Mouse (Mus musculus) midbrain, embryonic 14.5 days (tissue): ENCODE data around the gene Medag. TPM values are rescaled to one million over a fixed set of nuclear protein-coding genes. Genes with fewer than 3 reads are reported as not detected.

Experiments
- ATAC-seq: fragments of 200-750 bp; cut with Nextera tagmentation; 2 replicates; pipeline ENCODE4 v1.8.0; 2017; ENCODE audit warnings: moderate number of reproducible peaks, moderate library complexity; ENCODE audit not compliant: low FRiP score, low TSS enrichment
- DNase-seq: peaks from one replicate; pipeline ENCODE4 v3.0.0-alpha.2; 2015
- H3K27ac ChIP-seq: fragments of 300-500 bp; sonication (generic); replicated peaks from 2 replicates; pipeline ENCODE4 v1.5.1; 2014; ENCODE audit warnings: mild to moderate bottlenecking, low read depth, low read length, moderate library complexity
- H3K27me3 ChIP-seq: fragments of 300-500 bp; sonication (generic); 2 replicates; pipeline ENCODE4 v1.6.1; 2014; ENCODE audit warnings: low read length, control low read depth, mixed read lengths; ENCODE audit not compliant: control insufficient read depth, insufficient read depth
- H3K36me3 ChIP-seq: fragments of 300-500 bp; sonication (generic); 2 replicates; pipeline ENCODE4 v1.6.1; 2014; ENCODE audit warnings: low read length, control low read depth; ENCODE audit not compliant: control insufficient read depth, insufficient read depth
- H3K4me1 ChIP-seq: fragments of 300-500 bp; sonication (generic); 2 replicates; pipeline ENCODE4 v1.6.1; 2014; ENCODE audit warnings: mild to moderate bottlenecking, antibody characterized with exemption, low read length, control low read depth; ENCODE audit not compliant: control insufficient read depth, insufficient read depth
- H3K4me2 ChIP-seq: fragments of 300-500 bp; sonication (generic); 2 replicates; pipeline ENCODE4 v1.6.1; 2014; ENCODE audit warnings: mild to moderate bottlenecking, low read length, moderate library complexity
- H3K4me3 ChIP-seq: fragments of 300-500 bp; sonication (generic); replicated peaks from 2 replicates; pipeline ENCODE4 v1.5.1; 2014; ENCODE audit warnings: low read depth, low read length
- H3K9ac ChIP-seq: fragments of 300-500 bp; sonication (generic); replicated peaks from 2 replicates; pipeline ENCODE4 v1.6.1; 2014; ENCODE audit warnings: mild to moderate bottlenecking, low read length, moderate library complexity
- H3K9me3 ChIP-seq: fragments of 300-500 bp; sonication (generic); 2 replicates; pipeline ENCODE4 v1.6.1; 2016; ENCODE audit warnings: low read length, control low read depth, mixed read lengths; ENCODE audit not compliant: control insufficient read depth
- WGBS: fragments of 180-500 bp; shearing (Covaris S2); extraction: QIAGEN DNeasy Blood & Tissue Kit; methylation state at CpG from one replicate; pipeline ENCODE4 v1.1.7; 2014; 5-methylcytosine and 5-hydroxymethylcytosine counted together
- polyA plus RNA-seq: library from polyadenylated mRNA; unstranded; fragments of >200 nt; fragmentation: Nextera tagmentation; extraction: Ambion mirVana; gene quantifications from 2 replicates; pipeline ENCODE4 v1.2.1, GENCODE M21; 2014

The Medag gene
- polyA plus RNA-seq, result 5.9 TPM in 2 replicates

DNA sequence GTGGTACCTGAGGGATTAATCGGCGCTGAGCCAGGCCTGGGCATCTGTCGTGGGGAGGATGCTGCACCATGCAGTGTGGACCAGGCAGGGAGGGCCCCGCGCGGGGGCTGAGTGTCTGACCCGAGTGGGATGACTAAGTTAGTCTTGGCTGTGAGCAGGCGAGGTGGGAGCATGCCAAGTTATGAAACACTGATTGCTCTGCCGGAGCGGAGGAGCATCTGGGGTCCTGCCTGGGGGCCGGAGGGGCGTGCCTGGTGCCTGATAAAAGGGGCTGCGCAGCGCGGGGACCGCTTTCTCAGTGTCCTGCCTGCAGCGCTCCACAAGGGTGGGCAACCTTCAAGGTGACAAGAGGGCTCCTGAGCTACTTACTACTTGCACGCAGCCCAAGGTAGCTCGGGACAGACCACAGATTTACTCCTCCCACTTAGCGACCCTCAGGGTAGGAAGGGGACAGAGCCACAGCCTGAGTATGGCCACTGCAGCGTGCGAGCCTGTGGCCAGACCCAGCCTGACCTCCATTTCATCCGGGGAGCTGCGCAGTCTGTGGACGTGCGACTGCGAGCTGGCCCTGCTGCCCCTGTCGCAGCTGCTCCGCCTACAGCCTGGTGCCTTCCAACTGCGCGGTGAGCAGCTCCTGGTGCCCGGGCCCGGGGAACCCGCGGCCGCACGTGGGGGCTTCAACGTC lies at the start of gene Medag:
Gene Medag, plus strand, starts transcription at position 241 of the 685 bp plus-strand sequence.
- Histone ChIP-seq H3K27ac (peak within 1 kb of the TSS; percentile 74), H3K4me3 (peak within 1 kb of the TSS; percentile 18), H3K9me3 (no peaks in the 10 kb centered on the region), H3K4me2 (peak within 1 kb of the TSS; percentile 53), H3K4me1 (peaks cover 15% of the 10 kb centered on the region), H3K36me3 (no peaks in the 10 kb centered on the region), H3K27me3 (no peaks in the 10 kb centered on the region), H3K9ac (peak within 1 kb of the TSS; percentile 36)
- 4% methylated on average over 38 of the region's 38 CpGs for WGBS
- ATAC-seq, result peak; percentile 67; the same call in 1 of the 2 replicates
- peak; percentile 66 for DNase-seq

DNA sequence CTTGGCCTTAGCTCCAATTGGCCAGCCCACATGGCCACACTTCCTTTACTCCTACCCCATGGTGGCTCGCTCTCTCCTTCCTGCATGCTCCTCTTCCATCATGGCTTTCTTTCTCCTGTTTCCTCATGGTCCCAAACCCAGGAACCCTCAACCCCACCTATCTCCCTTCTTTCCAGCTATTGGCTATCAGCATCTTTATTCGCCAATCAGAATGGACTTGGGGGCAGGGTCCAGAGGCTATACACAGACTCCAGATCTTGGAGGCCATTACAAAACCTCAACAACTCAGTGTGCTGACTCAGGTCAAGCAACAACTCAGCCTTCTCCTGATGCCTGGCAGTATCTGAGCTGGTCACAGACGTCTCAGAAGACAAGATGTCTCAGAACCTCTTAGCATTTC lies 48.9 kb upstream of the Medag start:
- Histone ChIP-seq H3K4me1 (no peaks in the 10 kb centered on the region), H3K9ac (no peak overlapping the region), H3K36me3 (no peaks in the 10 kb centered on the region), H3K4me3 (no peak overlapping the region), H3K27me3 (no peaks in the 10 kb centered on the region), H3K9me3 (no peaks in the 10 kb centered on the region), H3K4me2 (no peak overlapping the region), H3K27ac (no peak overlapping the region)
- WGBS, result 88% methylated on average over 3 of the region's 3 CpGs
- DNase-seq (no peak), ATAC-seq (no peak)

DNA sequence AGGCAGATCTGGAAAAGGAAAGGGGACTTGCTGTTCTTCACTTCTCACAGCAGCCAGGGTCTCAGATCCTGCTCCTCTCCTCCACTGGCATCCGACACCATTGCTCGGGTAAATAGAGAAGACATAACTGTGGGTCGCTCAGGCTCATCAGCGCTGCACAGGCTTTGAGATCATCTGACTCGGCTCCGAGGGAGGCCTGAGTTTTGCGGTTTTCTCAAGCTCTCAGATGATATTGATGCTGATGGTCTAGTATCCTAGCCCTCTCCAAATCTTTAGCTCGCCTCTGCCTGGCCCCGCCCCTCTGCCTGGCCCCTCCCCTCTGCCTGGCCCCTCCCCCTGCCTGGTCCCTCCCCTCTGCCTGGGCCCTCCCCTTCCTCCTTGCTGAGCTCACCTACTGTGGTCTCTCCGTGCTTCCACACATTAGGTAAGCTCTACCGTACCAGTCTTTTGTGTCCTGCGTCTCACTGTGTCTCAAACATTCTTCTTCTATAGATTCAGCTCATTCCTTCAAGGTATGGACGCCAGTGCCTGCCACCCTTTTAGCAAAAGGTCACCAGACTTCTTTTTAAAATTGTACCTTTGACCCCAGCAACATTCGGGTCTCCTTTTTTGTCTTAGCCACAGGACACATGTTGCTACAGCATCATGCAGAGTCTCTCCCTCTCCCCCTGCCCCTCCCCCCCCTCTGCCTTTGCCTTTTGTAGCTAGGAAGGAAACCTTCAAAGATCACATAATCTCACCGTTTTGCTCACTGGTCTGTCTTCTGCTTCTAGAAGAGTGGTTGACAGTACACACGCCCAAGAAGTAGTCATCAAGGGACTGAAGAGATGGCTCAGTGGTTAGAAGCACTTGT lies 47.4 kb upstream of the Medag start:
- Histone ChIP-seq H3K27ac (no peak overlapping the region), H3K9me3 (no peaks in the 10 kb centered on the region), H3K27me3 (no peaks in the 10 kb centered on the region), H3K36me3 (no peaks in the 10 kb centered on the region), H3K4me3 (no peak overlapping the region), H3K4me2 (no peak overlapping the region), H3K9ac (no peak overlapping the region), H3K4me1 (no peaks in the 10 kb centered on the region)
- no peak for ATAC-seq
- DNase-seq, result no peak
- WGBS, result 60% methylated on average over 16 of the region's 16 CpGs

DNA sequence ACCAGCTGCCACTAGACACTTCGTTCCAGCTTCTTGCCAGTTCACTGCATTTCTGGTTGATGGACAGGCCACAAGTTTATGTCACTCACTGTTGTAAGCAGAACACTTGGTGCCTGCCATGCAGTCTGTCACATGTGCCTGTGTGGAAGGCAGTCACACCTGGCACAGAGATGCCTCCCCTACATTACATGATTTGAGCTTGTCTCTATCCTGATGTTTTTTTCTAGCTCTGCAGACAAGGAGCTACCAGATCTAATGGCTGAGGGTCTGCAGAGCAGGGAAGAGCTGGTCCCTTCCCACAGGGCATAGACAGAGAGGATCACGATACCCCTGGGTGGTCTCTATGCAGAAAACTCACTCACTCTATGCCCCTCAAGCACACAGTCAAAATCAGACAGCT lies 44.5 kb upstream of the Medag start:
- Histone ChIP-seq H3K4me3 (no peak overlapping the region), H3K4me2 (no peak overlapping the region), H3K4me1 (0 out of 2 replicates have a peak, but pooled peaks cover 3% of the 10 kb centered on the region), H3K9ac (no peak overlapping the region), H3K36me3 (no peaks in the 10 kb centered on the region), H3K9me3 (no peaks in the 10 kb centered on the region), H3K27ac (no peak overlapping the region), H3K27me3 (no peaks in the 10 kb centered on the region)
- DNase-seq (no peak), ATAC-seq (no peak)
- WGBS, result 74% methylated on average over 2 of the region's 2 CpGs

DNA sequence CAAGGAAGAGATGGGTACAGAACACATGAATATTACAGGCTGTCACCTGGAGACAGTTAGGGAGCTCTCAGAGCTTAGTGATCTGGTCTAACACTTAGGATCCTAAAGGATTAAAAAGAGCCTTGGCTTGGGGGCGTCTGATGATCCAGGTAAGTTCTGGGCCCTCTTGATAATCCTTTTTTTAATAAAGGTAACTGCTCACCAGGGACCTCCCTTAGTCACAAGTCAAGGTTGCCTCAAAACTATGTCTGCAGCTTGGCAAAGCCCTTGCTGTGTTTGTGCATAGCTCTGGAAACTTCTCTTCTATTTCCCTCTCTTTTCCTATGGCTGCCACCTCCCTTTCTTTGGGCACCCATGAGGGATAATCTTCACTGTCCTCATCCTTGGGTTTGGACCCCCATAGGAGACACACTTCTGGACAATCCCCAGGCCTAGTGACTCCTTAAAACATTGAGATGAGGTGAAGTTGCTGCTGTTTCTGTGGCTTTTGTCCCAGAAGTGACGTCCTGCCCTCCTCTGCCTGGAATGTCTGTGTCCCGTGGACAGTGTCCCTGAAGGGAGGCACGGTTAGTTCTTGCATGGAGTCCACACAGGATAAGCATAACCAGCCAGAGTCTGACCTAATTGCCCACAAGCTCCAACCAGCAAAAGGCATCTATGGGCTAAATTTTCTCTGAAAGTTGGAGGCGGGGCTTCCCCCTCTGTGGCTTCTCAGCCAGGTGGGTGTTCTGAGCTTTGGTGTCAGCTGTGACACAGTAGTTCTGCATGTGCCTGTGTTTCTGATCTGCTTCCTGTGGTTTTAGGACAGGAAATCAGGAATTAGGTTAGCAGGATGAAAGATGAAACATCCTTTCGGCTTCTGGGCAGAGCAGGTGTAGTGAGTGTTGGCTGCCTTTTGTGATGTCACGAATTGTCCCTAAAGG lies 43.7 kb upstream of the Medag start:
- no peak overlapping the region for H3K9ac ChIP-seq
- H3K4me3 ChIP-seq, result no peak overlapping the region
- no peaks in the 10 kb centered on the region for H3K36me3 ChIP-seq
- H3K9me3 ChIP-seq, result no peaks in the 10 kb centered on the region
- no peak overlapping the region for H3K27ac ChIP-seq
- no peak overlapping the region for H3K4me2 ChIP-seq
- H3K4me1 ChIP-seq, result 0 out of 2 replicates have a peak, but pooled peaks cover 3% of the 10 kb centered on the region
- no peak for ATAC-seq
- WGBS, result 73% methylated on average over 7 of the region's 7 CpGs
- no peak for DNase-seq
- no peaks in the 10 kb centered on the region for H3K27me3 ChIP-seq

DNA sequence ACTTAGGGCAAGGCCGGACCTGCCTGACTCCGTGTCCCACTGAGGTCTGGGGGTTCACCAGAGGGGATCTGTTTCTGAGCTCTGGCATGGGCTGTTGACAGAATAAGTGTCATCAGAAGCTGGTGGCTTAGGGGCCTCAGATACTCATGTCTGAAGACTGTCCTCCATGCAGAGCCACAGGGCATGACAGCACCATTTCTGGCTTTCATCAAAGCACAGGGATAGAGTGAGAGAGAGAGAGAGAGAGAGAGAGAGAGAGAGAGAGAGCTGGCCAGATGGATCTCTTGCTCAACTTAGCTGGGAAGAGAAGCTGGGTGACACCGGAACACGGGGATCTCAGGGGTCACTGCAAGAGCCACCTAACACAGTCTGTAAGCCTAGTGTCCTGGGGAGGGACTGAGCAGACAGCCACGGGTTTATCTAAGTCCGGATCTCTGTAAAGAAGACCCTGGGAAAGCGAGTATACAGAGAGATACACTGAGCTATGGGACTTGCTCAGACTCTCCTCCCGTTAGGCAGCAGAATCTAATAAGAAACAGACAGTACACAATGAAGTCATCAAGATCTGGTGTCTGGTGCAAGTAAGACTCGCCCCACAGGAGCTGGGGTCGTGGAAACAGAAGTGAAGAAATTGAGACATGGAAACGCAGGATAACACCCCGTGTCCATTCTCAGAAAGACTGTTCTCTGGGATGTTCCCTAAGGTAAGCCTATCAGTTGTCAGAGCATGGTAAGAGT lies 42.8 kb upstream of the Medag start:
- DNase-seq (no peak), ATAC-seq (no peak)
- Histone ChIP-seq H3K27me3 (no peaks in the 10 kb centered on the region), H3K9ac (no peak overlapping the region), H3K4me3 (no peak overlapping the region), H3K9me3 (no peaks in the 10 kb centered on the region), H3K36me3 (no peaks in the 10 kb centered on the region), H3K27ac (no peak overlapping the region), H3K4me2 (no peak overlapping the region), H3K4me1 (0 out of 2 replicates have a peak, but pooled peaks cover 3% of the 10 kb centered on the region)
- 71% methylated on average over 12 of the region's 12 CpGs for WGBS

DNA sequence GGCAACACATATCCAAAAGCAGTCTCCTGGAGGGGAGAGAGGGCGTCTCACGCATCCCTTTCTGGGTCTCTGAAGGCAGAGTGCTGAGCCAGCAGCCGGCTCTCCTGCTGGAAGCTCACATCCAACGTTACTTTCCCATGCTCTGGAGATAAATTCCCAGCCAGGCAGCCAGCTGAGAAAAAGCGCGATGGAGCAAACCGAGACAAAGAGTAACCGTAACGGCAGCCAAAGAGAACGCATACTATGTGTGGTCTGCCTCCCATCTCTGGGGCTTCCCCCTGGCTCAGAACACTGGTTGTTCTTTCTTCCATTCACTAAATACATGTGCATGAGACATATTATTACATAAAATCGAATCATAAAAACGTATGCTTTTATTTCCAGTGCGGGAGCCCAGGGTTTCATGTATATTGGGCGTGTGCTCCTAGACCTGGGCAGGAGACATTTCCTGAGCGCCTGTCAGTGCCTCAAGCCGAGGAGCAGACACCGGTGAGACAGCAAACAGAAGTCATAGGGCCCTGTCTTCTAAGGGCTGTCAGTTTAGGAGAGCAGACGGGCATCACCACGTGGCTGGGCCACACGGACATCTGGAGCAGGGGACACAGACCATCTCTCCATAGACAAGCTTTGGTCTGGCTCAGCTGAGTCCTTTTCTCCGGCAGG lies 42.0 kb upstream of the Medag start:
- H3K9ac ChIP-seq, result no peak overlapping the region
- no peaks in the 10 kb centered on the region for H3K9me3 ChIP-seq
- no peak overlapping the region for H3K27ac ChIP-seq
- WGBS, result 63% methylated on average over 21 of the region's 21 CpGs
- no peak overlapping the region for H3K4me3 ChIP-seq
- ATAC-seq, result no peak
- no peak for DNase-seq
- no peak overlapping the region for H3K4me2 ChIP-seq
- no peaks in the 10 kb centered on the region for H3K36me3 ChIP-seq
- 0 out of 2 replicates have a peak, but pooled peaks cover 3% of the 10 kb centered on the region for H3K4me1 ChIP-seq
- H3K27me3 ChIP-seq, result no peaks in the 10 kb centered on the region
